Mouse (Mus musculus) heart, postnatal 36 days (tissue): ENCODE data around the gene Def8. TPM values are rescaled to one million over a fixed set of nuclear protein-coding genes. Genes with fewer than 3 reads are reported as not detected.
A peak's percentile ranks its signal among the peaks of the same experiment; 100 is the strongest.
"Not testable (repeated sequence)": the region's sequence is repeated elsewhere in the genome, so short reads cannot be mapped to it uniquely, and the experiment has no call there.

Experiments used
- DNase-seq, 2 experiments: peaks; one replicate each; pipeline ENCODE4 v3.0.0; 2021 to 2022
- intact Hi-C: fragments of 180-260 bp; cut with DNase I; formaldehyde crosslinking; loops from one replicate; pipeline ENCODE4 v1.15.1; 2025
- total RNA-seq, 2 experiments: library from RNA; stranded (reverse); gene quantifications; 2 replicates each; pipeline ENCODE4 v1.2.3; 2021

The Def8 gene
- total RNA-seq, 2 experiments from 2014 or later, result 51.6 to 58.1 TPM

- DNase-seq, intact Hi-C loops: not testable (repeated sequence)
These were observed 7.6 kb downstream of the Def8 start for GRCm38 (mm10) chr8:123430936-123431335.

GRCm38 (mm10) chr8:123431616-123432365, 8.5 kb downstream of the Def8 start:
- no peak for DNase-seq
- intact Hi-C loops, result no loop called here

- intact Hi-C loops, result no loop called here
- DNase-seq, result no peak
These were observed 9.1 kb downstream of the Def8 start for GRCm38 (mm10) chr8:123432381-123432780.

GRCm38 (mm10) chr8:123433241-123433974, 10.1 kb downstream of the Def8 start:
- intact Hi-C loops, DNase-seq: not testable (repeated sequence)

- no peak for DNase-seq
- intact Hi-C loops, result loop anchor here (2.0 kb wide), 1 partner anchor 35 kb away; the partner anchor contains the start of gene Afg3l1
These were observed 18.5 kb downstream of the Def8 start for GRCm38 (mm10) chr8:123441788-123442187.

- intact Hi-C loops, result loop anchor here (2.0 kb wide), 1 partner anchor 34 kb away; the partner anchor contains the start of gene Afg3l1
- no peak for DNase-seq
These were observed 19.0 kb downstream of the Def8 start for GRCm38 (mm10) chr8:123442351-123442750.

GRCm38 (mm10) chr8:123442871-123443575, 19.7 kb downstream of the Def8 start:
- intact Hi-C loops, result loop anchor here (2.0 kb wide), 1 partner anchor 34 kb away; the partner anchor contains the start of gene Afg3l1
- peak; percentile 96 to 98 for DNase-seq

GRCm38 (mm10) chr8:123443576-123443921, 20.2 kb downstream of the Def8 start:
- intact Hi-C loops, result loop anchor here (2.0 kb wide), 1 partner anchor 33 kb away; the partner anchor contains the start of gene Afg3l1

GRCm38 (mm10) chr8:123444131-123444530, 20.8 kb downstream of the Def8 start:
- intact Hi-C loops, result no loop called here

More at GRCm38 (mm10) chr8:123443576-123443921, 20.2 kb downstream of the Def8 start:
- DNase-seq, result no peak

GRCm38 (mm10) chr8:123445981-123446380, 22.7 kb downstream of the Def8 start:
- intact Hi-C loops, result no loop called here
- DNase-seq, result no peak

More at GRCm38 (mm10) chr8:123444131-123444530, 20.8 kb downstream of the Def8 start:
- DNase-seq, result no peak

- no peak for DNase-seq
- intact Hi-C loops, result no loop called here
These were observed 23.5 kb downstream of the Def8 start for GRCm38 (mm10) chr8:123446799-123447198.

- intact Hi-C loops, result no loop called here
- DNase-seq, result no peak
These were observed 27.5 kb downstream of the Def8 start for GRCm38 (mm10) chr8:123450783-123451182.

GRCm38 (mm10) chr8:123451747-123452146, 28.4 kb downstream of the Def8 start:
- intact Hi-C loops, DNase-seq: not testable (repeated sequence)

GRCm38 (mm10) chr8:123452149-123452548, 28.8 kb downstream of the Def8 start:
- intact Hi-C loops, result no loop called here

GRCm38 (mm10) chr8:123453291-123453690, 30.0 kb downstream of the Def8 start:
- DNase-seq, result no peak

More at GRCm38 (mm10) chr8:123452149-123452548, 28.8 kb downstream of the Def8 start:
- DNase-seq, result no peak

GRCm38 (mm10) chr8:123453951-123454350, 30.6 kb downstream of the Def8 start:
- intact Hi-C loops, result no loop called here
- no peak for DNase-seq

More at GRCm38 (mm10) chr8:123453291-123453690, 30.0 kb downstream of the Def8 start:
- intact Hi-C loops, result no loop called here

GRCm38 (mm10) chr8:123454559-123454958, 31.2 kb downstream of the Def8 start:
- DNase-seq, result no peak
- intact Hi-C loops, result no loop called here

- no peak for DNase-seq
- intact Hi-C loops, result no loop called here
These were observed 40.3 kb downstream of the Def8 start for GRCm38 (mm10) chr8:123463651-123464050.

GRCm38 (mm10) chr8:123467476-123467875, 44.1 kb downstream of the Def8 start:
- intact Hi-C loops, result no loop called here

GRCm38 (mm10) chr8:123472991-123473390, 49.7 kb downstream of the Def8 start:
- intact Hi-C loops, DNase-seq: not testable (repeated sequence)

More at GRCm38 (mm10) chr8:123467476-123467875, 44.1 kb downstream of the Def8 start:
- no peak for DNase-seq

- intact Hi-C loops, DNase-seq: not testable (repeated sequence)
These were observed 51.2 kb downstream of the Def8 start for GRCm38 (mm10) chr8:123474549-123474948.
